Mouse (Mus musculus): ENCODE measurements around the gene Fuk. TPM values are rescaled to one million over a fixed set of nuclear protein-coding genes. Genes with fewer than 3 reads are reported as not detected.

The Fuk gene
- polyA plus RNA-seq (2011; ENCODE audit: insufficient read depth, insufficient read length, low replicate concordance, missing spikeins), result 4.6 and 10.9 TPM in 2 replicates

DNA sequence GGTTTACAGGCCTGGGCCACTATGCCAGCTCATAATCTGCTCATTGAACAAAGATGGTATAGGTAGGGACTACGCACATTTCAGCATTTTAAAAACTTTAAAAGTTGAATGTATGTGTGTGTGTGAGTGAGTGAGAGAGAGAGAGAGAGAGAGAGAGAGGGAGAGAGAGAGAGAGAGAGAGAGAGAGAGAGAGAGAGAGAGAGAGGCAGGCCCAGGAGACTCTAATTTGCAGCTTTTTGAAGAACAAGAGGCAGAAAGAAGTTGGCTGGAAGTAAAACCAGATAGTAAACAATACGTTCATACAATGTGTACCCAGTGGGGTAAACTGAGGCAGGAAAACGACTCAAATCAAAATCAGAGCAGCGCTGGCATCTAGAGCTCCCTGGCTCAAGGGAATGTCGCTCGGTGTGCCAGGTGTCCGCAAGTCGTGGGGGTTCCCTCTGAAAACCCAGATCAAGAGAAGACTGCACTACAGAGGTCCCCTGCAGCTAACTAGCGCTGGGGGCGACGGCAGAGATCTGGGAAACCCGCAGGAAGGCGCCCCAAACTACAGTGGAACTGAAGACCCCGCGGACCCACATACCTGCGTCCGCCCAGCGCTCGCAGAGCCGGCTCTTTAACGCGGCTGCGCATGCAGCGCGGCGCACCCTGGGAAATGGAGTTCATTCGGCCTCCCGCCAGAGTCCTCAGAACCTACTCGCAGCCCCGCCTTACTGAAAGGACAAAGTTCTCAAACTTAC lies at the start of gene Fuk:
Gene Fuk, minus strand, starts transcription at position 650 of the 740 bp plus-strand sequence.
- 4% methylated on average over 30 of the region's 30 CpGs for WGBS
- TF ChIP-seq CTCF (IDR thresholded peaks at IDR 0.05; ENCODE audit: control insufficient read depth, insufficient read depth, low read length) (no peak), POLR2A (IDR thresholded peaks at IDR 0.05; ENCODE audit: borderline replicate concordance, control insufficient read depth, low read depth, low read length) (peak; percentile 39; the same call in 1 of the 2 replicates)
- H3K27ac ChIP-seq (ENCODE audit: control insufficient read depth, insufficient read depth, low read depth, low read length, poor library complexity), result no peak within 1 kb of the TSS
- H3K4me1 ChIP-seq (ENCODE audit: control insufficient read depth, insufficient read depth, low read length), result peaks cover 2% of the 10 kb centered on the region; the same call in 1 of the 2 replicates
- H3K4me3 ChIP-seq (replicated peaks; ENCODE audit: control insufficient read depth, low read depth, low read length), result peak within 1 kb of the TSS; percentile 84

GRCm38 (mm10) chr8:110950065-110950484 lies 47.8 kb upstream of the Fuk start:
- 58% methylated on average over 17 of the region's 17 CpGs for WGBS
- Histone ChIP-seq H3K27ac (ENCODE audit: control insufficient read depth, insufficient read depth, low read depth, low read length, poor library complexity) (no peak overlapping the region; the same call in 1 of the 2 replicates), H3K4me1 (ENCODE audit: control insufficient read depth, insufficient read depth, low read length) (no peaks in the 10 kb centered on the region; the same call in 1 of the 2 replicates), H3K4me3 (replicated peaks; ENCODE audit: control insufficient read depth, low read depth, low read length) (peak overlapping the region; percentile 1)
- TF ChIP-seq CTCF (IDR thresholded peaks at IDR 0.05; ENCODE audit: control insufficient read depth, insufficient read depth, low read length) (no peak), POLR2A (IDR thresholded peaks at IDR 0.05; ENCODE audit: borderline replicate concordance, control insufficient read depth, low read depth, low read length) (no peak)

- 36% methylated on average over 4 of the region's 4 CpGs for WGBS
- TF ChIP-seq CTCF (IDR thresholded peaks at IDR 0.05; ENCODE audit: control insufficient read depth, insufficient read depth, low read length) (no peak), POLR2A (IDR thresholded peaks at IDR 0.05; ENCODE audit: borderline replicate concordance, control insufficient read depth, low read depth, low read length) (no peak)
- peaks cover 6% of the 10 kb centered on the region; the same call in 1 of the 2 replicates for H3K4me1 ChIP-seq (ENCODE audit: control insufficient read depth, insufficient read depth, low read length)
- H3K4me3 ChIP-seq (replicated peaks; ENCODE audit: control insufficient read depth, low read depth, low read length), result no peak overlapping the region
- no peak overlapping the region for H3K27ac ChIP-seq (ENCODE audit: control insufficient read depth, insufficient read depth, low read depth, low read length, poor library complexity)
Measured at GRCm38 (mm10) chr8:110945716-110946115, 43.4 kb upstream of the Fuk start.

GRCm38 (mm10) chr8:110944276-110944876 lies 42.1 kb upstream of the Fuk start:
- H3K4me1 ChIP-seq (ENCODE audit: control insufficient read depth, insufficient read depth, low read length), result peaks cover 6% of the 10 kb centered on the region; the same call in 1 of the 2 replicates

DNA sequence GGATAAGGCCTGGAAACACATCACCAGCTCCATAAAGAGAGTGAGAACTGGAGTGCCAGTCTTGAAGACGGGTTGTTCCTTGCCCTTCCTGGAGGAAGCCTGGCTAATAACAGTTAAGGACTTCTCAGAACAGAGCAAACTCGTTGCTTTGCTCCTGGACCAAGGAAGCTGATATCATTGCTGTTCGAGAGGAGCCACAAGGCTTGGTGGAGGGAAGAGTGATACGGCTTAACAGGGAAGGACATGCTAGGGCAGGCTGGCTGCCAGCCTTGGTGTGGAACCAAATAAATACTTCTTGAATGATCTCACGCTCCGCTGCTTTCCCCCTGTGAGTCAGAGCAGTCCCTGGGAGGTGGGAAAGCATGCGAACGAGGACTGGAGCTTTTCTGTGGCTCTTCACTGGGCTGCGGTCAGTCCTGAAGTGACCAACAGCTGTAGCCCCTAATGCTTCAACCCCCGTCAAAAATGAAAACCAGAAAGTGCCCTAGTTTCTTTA lies 39.2 kb upstream of the Fuk start:
- peaks cover 7% of the 10 kb centered on the region for H3K4me1 ChIP-seq (ENCODE audit: control insufficient read depth, insufficient read depth, low read length)
- TF ChIP-seq CTCF (IDR thresholded peaks at IDR 0.05; ENCODE audit: control insufficient read depth, insufficient read depth, low read length) (no peak), POLR2A (IDR thresholded peaks at IDR 0.05; ENCODE audit: borderline replicate concordance, control insufficient read depth, low read depth, low read length) (no peak)
- WGBS, result 64% methylated on average over 10 of the region's 10 CpGs
- H3K4me3 ChIP-seq (replicated peaks; ENCODE audit: control insufficient read depth, low read depth, low read length), result no peak overlapping the region
- H3K27ac ChIP-seq (ENCODE audit: control insufficient read depth, insufficient read depth, low read depth, low read length, poor library complexity), result no peak overlapping the region

More at GRCm38 (mm10) chr8:110944276-110944876, 42.1 kb upstream of the Fuk start:
- 11% methylated on average over 7 of the region's 7 CpGs for WGBS
- peak overlapping the region; percentile 47 for H3K27ac ChIP-seq (ENCODE audit: control insufficient read depth, insufficient read depth, low read depth, low read length, poor library complexity)
- no peak overlapping the region for H3K4me3 ChIP-seq (replicated peaks; ENCODE audit: control insufficient read depth, low read depth, low read length)
- TF ChIP-seq CTCF (IDR thresholded peaks at IDR 0.05; ENCODE audit: control insufficient read depth, insufficient read depth, low read length) (no peak), POLR2A (IDR thresholded peaks at IDR 0.05; ENCODE audit: borderline replicate concordance, control insufficient read depth, low read depth, low read length) (no peak)

DNA sequence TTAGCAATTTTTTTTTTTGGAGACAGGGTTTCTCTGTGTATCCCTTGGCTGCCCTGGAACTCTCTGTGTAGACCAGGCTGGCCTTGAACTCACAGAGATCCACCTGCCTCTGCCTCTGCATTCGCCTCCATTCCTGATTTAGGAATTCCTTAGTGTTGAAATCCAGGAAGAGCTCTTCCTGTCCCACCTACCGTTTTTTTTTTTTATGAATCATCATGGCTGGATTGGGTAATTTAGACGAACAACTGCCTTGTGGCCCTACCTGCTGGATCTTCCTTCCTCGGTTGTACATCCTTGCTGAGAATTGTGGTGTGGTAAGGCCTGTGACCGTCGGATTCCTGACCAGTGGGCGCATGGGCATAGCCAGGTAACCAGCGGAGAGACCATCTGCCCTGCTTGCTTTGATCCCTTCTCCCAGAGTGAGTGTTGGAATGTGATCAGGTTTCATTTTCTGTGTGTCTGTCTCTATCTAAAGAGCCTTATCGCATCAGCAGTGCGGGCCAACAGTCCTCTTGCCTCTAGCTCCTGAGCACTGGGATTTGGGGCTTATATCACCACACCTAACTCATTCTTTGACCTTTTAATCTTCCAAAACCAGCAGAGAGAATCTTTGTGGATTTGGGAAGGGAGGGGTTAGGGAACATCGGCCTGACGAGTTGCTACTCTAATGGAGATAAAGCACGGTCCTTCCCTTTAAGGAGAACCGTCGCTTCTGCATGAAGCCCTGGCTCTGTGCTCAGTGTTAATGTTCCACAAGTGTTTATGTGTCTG lies 38.6 kb upstream of the Fuk start:
- WGBS, result 61% methylated on average over 15 of the region's 15 CpGs
- Histone ChIP-seq H3K4me3 (replicated peaks; ENCODE audit: control insufficient read depth, low read depth, low read length) (no peak overlapping the region), H3K4me1 (ENCODE audit: control insufficient read depth, insufficient read depth, low read length) (peaks cover 7% of the 10 kb centered on the region), H3K27ac (ENCODE audit: control insufficient read depth, insufficient read depth, low read depth, low read length, poor library complexity) (no peak overlapping the region)
- TF ChIP-seq CTCF (IDR thresholded peaks at IDR 0.05; ENCODE audit: control insufficient read depth, insufficient read depth, low read length) (no peak), POLR2A (IDR thresholded peaks at IDR 0.05; ENCODE audit: borderline replicate concordance, control insufficient read depth, low read depth, low read length) (no peak)

DNA sequence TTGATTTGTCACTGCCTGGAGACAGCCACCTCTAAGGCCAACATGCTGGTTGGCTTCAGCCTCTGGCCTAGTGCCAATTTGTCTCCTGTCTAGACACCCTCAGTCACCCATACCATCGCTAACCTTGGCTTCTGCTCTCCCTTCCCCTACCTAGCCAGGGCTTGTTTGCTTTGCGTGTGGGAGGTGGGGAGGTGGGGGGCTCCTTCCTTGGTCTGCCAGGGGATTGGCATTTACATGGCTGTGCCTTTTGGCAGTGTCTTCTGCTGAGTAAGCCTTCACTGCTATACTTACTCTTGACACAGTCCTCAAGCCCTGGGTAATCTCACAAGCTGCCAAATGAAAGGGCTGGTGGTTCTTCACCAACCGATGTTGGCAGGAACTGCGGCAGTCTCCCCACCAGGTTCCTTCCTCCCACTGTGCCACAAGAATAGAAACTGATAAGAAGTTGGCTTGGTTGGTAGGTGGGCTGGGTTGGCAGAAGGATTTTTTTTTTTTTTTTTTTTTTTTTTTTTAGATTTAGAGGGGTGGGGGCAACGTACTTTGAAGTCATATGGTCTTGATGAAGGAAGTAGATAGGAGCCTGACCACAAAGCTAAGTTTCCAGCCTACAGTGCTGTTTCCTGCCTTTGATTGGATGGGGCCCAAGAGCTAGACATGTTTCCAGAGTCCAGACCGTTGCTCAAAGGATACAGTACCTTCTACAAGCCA lies 36.7 kb upstream of the Fuk start:
- Histone ChIP-seq H3K4me3 (replicated peaks; ENCODE audit: control insufficient read depth, low read depth, low read length) (no peak overlapping the region), H3K27ac (ENCODE audit: control insufficient read depth, insufficient read depth, low read depth, low read length, poor library complexity) (peak overlapping the region; percentile 57), H3K4me1 (ENCODE audit: control insufficient read depth, insufficient read depth, low read length) (peaks cover 6% of the 10 kb centered on the region)
- WGBS, result 1% methylated on average over 6 of the region's 6 CpGs
- no peak for TF ChIP-seq CTCF (IDR thresholded peaks at IDR 0.05; ENCODE audit: control insufficient read depth, insufficient read depth, low read length)
- no peak for TF ChIP-seq POLR2A (IDR thresholded peaks at IDR 0.05; ENCODE audit: borderline replicate concordance, control insufficient read depth, low read depth, low read length)
